Mouse (Mus musculus) left cerebral cortex, postnatal 4 days (tissue): Measurements from ENCODE around the gene Nccrp1. TPM values are rescaled to one million over a fixed set of nuclear protein-coding genes. Genes with fewer than 3 reads are reported as not detected.

Experiments
- DNase-seq: peaks from one replicate; pipeline ENCODE4 v3.0.0-alpha.2; 2022
- intact Hi-C: fragments of 180-260 bp; cut with DNase I; formaldehyde crosslinking; loops from one replicate; pipeline ENCODE4 v1.15.1; 2025
- total RNA-seq, 2 experiments: library from RNA; stranded (reverse); gene quantifications; 2 replicates each; pipeline ENCODE4 v1.2.3; 2021

Gene Nccrp1
- total RNA-seq, 2 experiments from 2014 or later: not detected

DNA sequence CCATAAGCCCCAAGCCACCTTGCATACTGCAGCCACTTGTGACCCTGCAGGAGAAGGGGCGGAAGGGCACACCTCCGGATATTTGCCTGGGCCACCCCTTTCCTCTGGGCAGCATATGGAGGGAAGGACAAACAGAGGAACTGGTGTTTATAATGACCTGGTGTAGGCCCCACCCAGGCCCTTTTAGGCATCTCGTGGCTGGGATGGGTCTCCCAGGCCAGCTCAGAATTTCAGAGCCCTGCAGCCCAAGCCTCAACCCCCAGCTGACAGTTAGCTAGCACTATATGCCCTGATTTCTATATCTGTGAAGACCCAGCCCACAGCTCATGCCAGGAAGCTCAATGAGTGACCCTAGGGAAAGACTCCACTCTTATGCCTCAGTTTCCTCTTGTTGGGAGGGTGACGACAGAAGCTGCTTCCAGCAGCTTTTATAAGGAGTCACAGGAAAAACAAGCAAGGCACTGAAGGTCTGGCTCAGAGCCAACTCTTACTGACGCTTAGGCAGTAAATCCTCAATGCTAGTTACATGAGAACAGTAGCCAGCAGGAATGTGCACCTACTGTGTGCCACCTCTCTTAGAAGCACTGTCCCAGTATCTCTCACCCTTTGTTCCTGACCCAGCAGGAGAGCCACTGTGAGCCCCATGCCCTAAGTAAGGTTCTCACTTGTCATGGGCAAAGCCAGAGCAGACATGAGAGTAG, 24.1 kb upstream of the Nccrp1 start:
- DNase-seq: no peak
- intact Hi-C loops: no loop called here

DNA sequence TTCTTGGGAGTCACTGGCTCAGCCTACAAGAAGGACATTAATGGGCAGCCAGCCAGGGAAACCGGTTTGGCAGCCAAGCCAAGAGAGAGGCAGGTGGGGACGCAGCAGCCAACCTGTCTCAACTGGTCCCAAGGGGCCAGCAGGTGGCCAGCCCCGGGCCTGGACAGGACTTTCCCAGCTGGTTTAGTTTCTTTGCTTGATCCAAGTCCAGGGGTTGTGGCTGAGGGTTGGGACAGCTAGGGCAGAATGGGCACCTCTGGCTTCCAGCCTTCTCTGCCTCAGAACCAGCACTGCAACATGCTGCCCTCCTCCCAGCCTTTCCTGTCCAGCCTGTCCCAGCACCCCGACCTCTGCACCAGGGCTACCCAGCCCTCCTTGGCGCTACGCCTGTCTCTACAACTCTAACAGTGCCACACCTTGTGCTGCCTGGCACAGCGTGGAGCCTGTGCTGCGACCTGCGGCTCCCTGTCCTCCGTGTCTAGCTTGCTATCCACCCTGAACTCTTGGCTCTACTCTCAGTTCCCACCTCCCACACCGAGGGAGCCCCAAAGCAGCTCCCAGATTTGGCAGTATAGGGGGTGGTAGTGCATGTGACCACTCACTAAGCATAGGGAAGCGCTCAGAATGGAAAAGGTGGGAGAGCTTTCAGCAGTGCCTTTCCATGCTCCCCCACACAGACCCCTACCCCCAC, 23.4 kb upstream of the Nccrp1 start:
- intact Hi-C loops: no loop called here
- peak; percentile 79 for DNase-seq

DNA sequence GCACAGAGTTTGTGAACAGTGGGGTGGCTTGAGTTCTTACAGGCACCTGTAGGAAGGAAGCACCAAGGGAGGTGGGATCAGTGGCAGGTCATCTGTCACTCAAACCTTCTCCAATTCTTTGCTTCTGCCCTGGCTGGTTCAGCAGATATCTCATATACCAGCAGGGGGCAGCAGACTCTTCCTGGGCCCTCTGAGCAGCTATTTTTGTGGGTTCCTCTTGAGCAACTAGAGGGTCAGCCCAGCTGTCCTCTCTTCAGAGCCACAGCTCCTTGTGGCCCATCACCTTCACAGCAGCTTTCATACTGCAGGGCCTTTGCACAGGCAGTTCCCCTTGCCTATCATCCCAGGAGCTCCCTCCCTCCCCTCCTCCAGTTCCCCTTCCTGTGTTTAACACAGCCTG, 21.2 kb upstream of the Nccrp1 start:
- DNase-seq: peak; percentile 61
- intact Hi-C loops: loop anchor here (5.0 kb wide), 1 partner anchor 34 kb away; no protein-coding TSS in a partner anchor

DNA sequence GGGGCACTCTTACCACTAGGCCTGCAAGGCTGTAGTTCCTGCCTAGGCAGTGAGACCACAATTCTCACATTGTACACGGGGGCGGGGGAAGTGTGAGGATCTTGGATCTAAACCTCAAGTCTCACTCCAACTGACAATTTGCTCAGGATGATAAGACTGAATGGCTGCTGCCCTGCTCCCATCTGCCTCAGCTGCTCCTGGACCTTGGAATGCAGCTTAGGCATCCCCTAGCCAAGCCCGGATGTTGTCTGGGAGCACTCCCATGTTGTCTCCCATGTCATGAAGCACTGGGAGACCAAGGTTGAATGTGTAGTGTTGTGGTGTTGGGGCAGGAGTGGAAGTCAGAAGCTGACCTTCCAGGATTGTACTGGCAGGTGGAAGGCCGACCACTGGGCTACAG, 20.5 kb upstream of the Nccrp1 start:
- DNase-seq: no peak
- intact Hi-C loops: loop anchor here (5.0 kb wide), 1 partner anchor 35 kb away; no protein-coding TSS in a partner anchor

DNA sequence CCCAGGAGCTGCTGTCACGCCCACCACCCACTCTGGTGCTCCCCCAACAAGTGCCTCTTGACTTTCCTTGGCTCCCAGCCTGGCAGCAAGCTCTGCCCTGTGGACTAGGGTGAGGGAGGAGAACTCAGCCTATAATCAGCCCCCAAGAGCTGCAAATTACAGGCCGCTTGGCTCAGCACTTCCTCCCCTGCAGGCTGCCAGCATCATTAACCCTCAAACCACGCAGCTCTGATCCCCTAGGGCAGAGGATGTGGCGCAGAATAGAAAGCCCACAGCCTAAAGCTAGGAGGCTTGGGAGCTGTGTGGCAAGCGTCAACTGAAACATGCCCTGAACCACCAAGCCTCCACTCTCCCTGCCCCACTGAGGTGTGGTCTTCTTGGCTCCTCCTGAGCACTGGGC, 18.4 kb upstream of the Nccrp1 start:
- no peak for DNase-seq
- intact Hi-C loops: loop anchor here (5.0 kb wide), 1 partner anchor 37 kb away; no protein-coding TSS in a partner anchor

DNA sequence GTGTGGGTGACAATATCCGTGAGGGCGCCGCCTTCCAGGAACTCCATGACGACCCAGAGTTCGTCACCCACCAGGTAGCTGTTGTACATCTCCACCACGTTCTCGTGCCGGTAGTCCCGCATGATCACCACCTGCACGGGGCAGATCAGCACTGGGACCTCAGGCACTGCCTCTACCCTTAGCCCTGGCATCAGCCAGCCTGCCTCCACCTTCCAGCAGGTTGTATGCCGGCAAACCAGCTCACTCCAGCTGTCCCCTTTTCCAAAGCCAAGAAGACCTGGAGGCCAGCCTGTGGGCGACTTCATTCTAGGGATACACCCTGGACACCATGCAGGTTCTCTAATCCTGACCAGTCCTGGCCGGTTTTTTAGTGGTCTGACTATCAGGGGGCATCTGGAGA, 15.9 kb upstream of the Nccrp1 start:
- intact Hi-C loops: no loop called here
- DNase-seq: no peak

DNA sequence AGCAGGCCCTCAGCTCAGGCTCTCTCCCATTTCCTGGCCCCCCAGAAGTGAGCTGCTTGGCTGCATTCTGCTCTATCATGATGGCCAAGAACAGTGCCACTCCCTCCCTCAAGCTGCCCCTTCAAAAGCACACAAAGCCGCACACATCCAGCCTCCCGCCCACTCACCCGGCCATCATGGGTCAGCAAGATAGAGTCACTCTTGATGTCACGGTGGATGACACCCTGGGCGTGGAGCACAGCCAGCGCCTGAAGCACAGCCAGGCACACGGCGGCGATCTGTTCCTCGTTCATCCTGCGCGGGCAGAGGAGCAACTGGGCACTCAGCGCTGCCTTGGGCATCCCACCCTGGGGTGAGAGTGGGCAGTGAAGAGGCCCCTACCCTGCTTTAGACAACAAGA, 15.3 kb upstream of the Nccrp1 start:
- DNase-seq: no peak
- intact Hi-C loops: no loop called here

DNA sequence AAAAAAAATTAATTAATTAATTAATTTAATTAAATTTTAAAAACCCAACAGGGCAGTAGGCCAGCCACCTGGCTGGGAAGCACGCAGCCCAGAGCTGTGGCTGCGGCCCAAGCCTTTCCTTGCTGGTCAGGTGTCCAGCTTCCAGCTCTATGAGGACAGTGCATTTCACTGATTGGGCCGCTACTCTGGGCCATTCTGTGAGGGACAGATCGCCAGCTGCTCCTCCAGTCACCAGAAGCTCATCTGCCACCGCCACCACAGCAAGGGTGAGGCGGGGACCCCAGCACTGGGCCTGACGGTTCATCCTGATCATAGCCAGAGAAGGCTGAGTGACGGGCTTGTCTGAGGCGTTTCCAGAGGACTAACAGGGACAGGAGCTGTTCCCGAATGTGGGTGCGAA, 14.9 kb upstream of the Nccrp1 start:
- no peak for DNase-seq
- intact Hi-C loops: no loop called here

DNA sequence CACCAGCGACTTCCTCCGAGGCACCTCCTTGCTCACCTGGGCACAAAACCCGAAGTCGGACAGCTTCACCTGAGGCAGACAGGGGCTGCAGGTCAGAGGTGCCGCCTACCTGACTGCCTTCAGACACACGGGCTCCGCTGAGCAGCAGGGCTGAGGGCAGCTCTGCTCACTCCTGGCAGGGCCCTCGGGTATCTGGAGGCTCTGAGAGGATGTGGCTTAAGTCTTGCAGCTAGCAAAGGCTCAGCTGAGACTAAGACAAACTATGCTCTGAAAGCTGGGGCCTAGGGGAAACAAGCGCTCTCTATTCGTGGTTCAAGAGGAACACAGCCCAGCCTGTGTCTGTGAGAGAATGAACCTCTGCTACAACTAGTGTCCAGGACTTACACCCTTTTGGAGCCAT, 13.8 kb upstream of the Nccrp1 start:
- intact Hi-C loops: no loop called here

DNA sequence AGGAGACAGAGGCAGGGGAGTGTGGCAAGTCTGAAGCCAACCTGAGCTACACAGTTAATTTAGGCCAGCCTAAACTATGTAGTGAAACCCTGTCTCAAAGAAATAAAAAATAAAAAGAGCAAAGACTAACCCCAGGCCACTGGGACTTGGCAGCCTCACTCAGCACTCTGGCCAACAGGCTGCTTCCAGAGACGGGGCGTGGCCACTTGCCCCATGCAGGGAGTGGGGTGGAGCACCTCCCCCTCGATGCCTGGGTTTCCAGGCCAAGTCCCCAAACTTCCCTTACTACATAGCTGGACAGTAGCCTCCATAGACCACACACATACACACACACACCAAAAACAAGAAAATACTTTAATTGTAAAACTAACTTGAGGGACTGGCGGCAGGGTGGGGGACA, 11.4 kb upstream of the Nccrp1 start:
- intact Hi-C loops: no loop called here
- DNase-seq: peak; percentile 57

More for the DNA sequence above, 13.8 kb upstream of the Nccrp1 start:
- DNase-seq: no peak

DNA sequence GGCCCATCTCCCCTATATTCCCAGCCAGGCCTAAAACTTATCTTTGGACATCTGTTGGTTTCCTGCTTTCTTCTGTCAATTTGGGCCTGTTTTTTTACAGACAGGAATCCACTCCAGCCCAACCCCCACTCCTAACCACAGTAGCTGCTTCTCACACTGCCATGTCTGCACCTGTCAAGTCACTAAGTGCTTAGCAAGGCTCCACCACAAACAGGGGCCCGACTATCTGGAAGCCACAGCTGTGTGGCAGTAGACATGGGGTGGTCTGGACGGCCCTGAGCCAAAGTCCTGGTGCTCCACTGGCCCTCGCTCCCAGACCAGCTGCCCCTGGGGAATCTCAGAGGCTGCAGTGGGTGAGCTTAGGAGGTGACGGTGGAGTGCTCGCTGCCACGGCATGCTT, 10.7 kb upstream of the Nccrp1 start:
- peak; percentile 46 for DNase-seq
- intact Hi-C loops: no loop called here

DNA sequence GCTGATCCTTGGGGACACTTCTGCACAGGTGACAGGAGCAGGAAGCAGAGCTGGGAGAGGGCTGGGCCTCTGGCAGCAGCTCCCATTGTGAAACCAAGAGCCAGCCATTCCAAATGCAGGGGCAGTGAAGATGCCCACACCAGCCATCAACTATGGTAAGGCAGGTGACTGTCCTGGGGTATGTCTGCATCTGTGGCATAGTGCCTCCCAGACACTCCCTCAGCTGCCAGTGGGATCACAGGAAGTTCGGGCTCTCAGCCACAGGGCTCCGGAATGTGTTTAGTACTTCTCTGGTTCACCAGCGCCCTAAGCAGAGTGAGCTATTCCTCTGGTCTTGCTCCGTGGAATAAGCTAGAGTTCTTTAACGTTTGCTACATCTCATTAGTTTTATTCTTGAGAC, 10.0 kb upstream of the Nccrp1 start:
- intact Hi-C loops: no loop called here
- no peak for DNase-seq

DNA sequence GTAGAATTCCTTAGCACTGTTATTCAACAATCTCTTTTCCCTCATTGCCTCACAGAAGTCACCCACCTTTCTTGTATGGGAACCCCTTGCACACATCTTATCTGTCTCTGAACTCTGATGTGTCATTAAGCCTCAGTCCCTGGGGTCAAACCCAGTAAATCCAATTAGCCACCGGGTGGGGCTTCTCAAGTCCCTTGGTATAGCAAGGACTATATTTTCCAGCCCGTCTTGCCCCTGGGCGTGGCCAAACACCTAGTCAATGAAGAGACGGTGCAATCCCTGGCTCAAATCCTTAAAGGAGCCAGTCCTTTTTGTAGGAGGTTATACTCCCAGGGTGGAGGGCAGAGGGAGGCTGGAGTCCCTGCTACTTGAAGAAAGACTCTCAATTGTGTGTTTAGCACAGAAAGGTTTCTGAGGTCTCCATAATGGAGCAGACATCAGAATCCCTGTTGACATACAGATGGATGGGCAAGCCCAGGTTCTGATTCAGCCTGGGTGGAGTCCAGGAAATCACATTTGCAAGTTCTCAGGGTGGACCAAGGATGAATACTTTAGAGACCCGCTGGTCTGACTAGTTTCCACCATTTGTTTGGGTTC, 9.0 kb upstream of the Nccrp1 start:
- DNase-seq: no peak
- intact Hi-C loops: no loop called here

DNA sequence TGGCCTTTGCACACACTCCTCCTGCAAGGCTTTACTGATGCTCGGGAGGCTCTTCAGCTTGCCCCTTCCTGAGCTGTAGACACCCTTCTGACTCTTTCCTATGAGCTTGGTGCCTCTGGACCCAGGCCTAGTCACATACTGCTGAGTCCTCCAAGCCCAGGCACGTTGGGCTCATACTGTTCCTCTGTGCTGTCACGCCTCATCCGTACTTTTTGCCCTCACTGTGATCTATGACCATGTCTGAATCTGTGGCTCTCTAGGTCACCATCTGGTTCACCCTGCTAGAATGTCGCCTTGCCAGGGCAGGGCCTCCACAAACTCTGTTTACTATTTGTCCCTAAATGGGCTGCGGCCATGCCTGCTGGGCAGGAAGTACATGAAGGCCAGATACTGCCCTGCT, 6.0 kb upstream of the Nccrp1 start:
- intact Hi-C loops: no loop called here
- no peak for DNase-seq

DNA sequence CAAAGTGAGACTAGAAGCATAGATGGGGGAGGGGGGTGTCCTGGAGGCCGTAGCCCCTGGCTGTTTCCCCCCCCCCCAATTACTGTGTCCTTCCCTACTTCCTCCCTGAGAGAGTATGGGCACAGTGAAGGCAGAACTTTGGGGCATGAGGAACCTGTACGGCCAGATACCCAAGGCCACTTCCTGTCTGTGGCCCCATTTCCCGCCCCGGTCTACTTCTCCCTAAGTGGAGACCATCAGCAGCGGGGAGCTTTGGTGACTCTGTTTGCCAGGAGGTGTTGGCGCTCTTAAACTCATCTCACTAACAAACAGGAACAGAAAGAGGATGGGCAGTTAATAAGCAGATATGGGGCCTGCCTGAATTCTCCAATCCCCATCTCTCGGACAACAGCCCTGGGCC, 574 bp upstream of the Nccrp1 start:
- intact Hi-C loops: loop anchor here (10.0 kb wide), 1 partner anchor 57 kb away; no protein-coding TSS in a partner anchor
- no peak for DNase-seq

DNA sequence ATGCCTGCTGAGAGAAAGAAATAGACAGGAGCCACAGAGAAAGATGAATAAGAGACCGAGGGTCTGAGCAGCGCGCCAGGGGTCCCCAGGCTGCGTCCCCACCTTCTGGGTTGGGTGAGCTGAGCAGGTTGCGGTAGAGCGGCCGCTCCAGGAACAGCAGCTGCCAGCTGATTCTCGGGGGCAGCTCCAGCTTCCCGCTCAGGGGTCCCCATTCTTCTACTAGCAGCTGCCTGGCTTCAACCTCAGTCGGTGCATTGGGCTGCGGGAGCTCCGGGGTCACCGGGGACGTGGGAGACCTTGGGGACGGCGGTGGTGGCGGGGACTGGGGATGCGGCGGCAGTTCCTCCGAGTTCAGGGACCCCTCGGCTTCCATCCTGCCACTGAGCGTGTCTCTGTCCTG, 405 bp downstream of the Nccrp1 start:
- DNase-seq: no peak
- intact Hi-C loops: loop anchor here (10.0 kb wide), 1 partner anchor 58 kb away; no protein-coding TSS in a partner anchor

DNA sequence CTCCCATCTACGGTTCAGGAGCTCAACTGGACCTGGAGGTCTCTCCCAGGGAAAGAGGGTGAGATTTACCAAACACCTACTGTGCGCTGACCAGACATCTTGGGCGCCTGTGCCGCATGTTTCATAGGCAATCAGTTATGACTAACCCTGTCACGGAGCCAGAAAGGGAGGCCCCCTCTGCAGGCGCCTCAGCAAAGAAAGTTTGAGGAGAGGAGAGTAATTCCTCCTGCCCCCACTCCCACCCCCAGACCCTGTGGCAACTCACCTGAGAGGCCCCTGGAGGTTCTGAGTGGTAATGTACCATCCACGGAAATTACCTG, 1.2 kb downstream of the Nccrp1 start:
- DNase-seq: no peak
- intact Hi-C loops: loop anchor here (10.0 kb wide), 1 partner anchor 59 kb away; no protein-coding TSS in a partner anchor

DNA sequence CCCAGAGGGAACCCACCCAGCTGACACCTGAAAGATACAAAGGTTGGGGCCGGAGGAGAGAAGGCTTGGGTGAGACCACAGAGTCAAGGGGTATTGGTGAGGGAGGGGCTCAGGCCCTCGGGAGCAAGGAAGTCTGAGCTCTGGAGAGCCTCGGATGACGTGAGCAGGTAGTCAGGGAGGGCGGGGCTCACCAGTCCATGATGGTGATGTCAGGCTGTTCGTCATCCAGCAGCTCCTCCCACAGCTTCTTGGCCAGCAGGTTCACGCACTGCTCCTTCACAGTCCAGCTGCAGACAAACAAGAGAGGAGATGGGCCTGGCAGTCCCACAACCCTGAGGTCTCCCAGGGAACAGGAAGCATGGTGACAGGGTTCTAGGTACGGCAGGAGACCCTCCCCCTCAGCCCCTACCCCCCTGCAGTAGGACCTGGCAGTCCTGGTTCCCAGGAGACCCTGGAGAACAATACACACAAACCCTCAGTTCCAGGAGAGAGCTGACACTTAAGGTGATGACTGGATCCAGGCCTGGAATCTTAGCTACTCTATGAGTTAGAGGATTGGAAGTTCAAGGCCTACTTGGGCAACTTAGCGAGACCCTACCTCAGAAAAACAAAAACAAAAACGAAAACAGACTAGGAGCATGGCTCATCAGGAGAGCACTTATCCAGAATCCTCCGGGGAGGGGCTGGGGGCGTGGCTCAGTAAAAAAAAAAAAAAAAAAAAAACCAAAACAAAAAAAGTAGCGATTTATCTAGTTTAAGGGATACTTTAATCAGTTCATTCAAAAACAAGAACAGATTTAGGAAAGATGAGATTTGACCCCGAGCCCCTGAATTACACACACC, 1.8 kb downstream of the Nccrp1 start:
- DNase-seq: no peak

DNA sequence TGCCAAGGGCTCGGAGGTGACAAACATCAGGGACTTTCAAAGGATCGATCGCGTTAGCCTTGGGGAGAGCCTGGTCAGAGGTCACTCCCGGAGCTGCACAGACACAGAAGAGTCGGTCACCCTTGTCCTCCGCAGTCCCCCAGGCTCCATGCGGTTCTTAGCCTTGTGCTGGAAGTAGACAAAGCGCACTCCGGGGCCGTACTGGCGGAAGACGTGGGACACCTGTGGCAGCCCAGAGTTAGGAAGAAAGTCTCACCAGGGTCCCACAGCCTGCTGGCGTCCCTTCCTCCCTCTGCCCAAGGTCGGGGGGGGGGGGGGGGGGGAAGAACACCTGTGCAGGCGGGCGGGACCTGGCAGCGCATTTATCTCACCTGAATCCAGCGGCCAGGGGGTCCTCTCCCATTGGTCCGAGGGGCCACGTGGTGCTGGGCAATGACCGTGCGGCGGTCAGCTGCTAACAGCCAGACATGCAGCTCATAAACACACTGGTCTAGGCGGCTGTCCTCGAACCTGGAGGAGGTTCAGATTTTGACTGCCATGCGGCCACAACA, 2.9 kb downstream of the Nccrp1 start:
- intact Hi-C loops: loop anchor here (10.0 kb wide), 1 partner anchor 61 kb away; no protein-coding TSS in a partner anchor
- no peak for DNase-seq

More for the DNA sequence above, 1.8 kb downstream of the Nccrp1 start:
- intact Hi-C loops: loop anchor here (10.0 kb wide), 1 partner anchor 60 kb away; no protein-coding TSS in a partner anchor

DNA sequence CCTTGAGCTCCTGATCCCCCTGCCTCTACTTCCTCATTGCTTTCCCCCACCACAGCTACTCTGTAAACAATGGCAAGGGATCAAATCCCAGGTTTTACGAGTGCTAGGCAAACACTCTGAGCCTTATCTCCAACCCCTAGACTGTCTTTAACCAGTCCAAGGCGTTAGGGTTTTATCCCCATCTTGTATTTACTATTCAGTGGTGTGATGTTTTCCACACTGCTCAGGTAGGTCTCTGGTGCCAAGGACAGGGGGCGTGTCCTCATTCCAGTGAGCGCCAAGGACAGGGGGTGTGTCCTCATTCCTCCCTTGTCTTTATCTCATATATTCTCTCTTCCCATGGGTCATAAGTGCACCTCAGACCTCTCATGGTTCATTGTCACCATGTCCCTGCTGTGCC, 6.5 kb downstream of the Nccrp1 start, which contains the start of gene Sycn:
TSS of gene Sycn (plus strand) at position 360 of the 400 bp plus-strand sequence.
- no peak for DNase-seq
- intact Hi-C loops: loop anchor here (10.0 kb wide), 1 partner anchor 64 kb away; no protein-coding TSS in a partner anchor
